Mouse (Mus musculus): ENCODE results near the gene Slc5a4a. TPM values are rescaled to one million over a fixed set of nuclear protein-coding genes. Genes with fewer than 3 reads are reported as not detected.
A peak's percentile ranks its signal among the peaks of the same experiment; 100 is the strongest.

Gene Slc5a4a
- total RNA-seq (2017): not detected in 2 replicates

DNA sequence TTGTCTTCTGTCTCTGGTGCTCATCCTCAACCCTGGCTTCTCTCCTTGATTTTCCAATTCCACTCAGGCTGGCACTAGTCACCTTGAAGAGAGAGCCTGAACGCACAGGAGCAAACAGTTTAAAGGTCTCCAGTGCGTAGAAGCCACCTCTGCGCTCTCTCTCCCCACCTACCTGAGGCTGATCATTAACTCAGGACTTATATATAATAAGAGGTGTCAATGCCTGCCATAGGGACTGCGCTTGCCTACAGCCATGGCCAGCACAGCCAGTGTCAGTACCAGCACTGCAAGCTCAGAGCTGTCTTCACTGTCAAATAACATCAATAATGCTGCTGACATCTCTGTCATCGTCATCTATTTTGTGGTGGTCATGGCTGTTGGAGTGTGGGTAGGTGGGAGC lies at the start of gene Slc5a4a:
Gene Slc5a4a (plus strand): TSS at position 174 of the 400 bp plus-strand sequence.
- ATAC-seq (replicated peaks in 1 of 2; ENCODE audit: insufficient read depth in 1 of 2, low FRiP score in 2 of 2, low TSS enrichment in 1 of 2, low read depth in 1 of 2, poor library complexity in 2 of 2, severe bottlenecking in 2 of 2): no peak

GRCm38 (mm10) chr10:76110861-76111260 lies 36.4 kb upstream of the Slc5a4a start, which contains the start of gene Slc5a4b:
Gene Slc5a4b (minus strand): TSS chr10:76110961.
- no peak for ATAC-seq (replicated peaks in 1 of 2; ENCODE audit: insufficient read depth in 1 of 2, low FRiP score in 2 of 2, low TSS enrichment in 1 of 2, low read depth in 1 of 2, poor library complexity in 2 of 2, severe bottlenecking in 2 of 2)

GRCm38 (mm10) chr10:76117966-76118365 lies 29.3 kb upstream of the Slc5a4a start:
- ATAC-seq (replicated peaks in 1 of 2; ENCODE audit: insufficient read depth in 1 of 2, low FRiP score in 2 of 2, low TSS enrichment in 1 of 2, low read depth in 1 of 2, poor library complexity in 2 of 2, severe bottlenecking in 2 of 2): peak; percentile 90 to 96

GRCm38 (mm10) chr10:76118741-76119140 lies 28.5 kb upstream of the Slc5a4a start:
- no peak for ATAC-seq (replicated peaks in 1 of 2; ENCODE audit: insufficient read depth in 1 of 2, low FRiP score in 2 of 2, low TSS enrichment in 1 of 2, low read depth in 1 of 2, poor library complexity in 2 of 2, severe bottlenecking in 2 of 2)

GRCm38 (mm10) chr10:76120124-76120711 lies 27.0 kb upstream of the Slc5a4a start:
- no peak for ATAC-seq (replicated peaks in 1 of 2; ENCODE audit: insufficient read depth in 1 of 2, low FRiP score in 2 of 2, low TSS enrichment in 1 of 2, low read depth in 1 of 2, poor library complexity in 2 of 2, severe bottlenecking in 2 of 2)

- no peak for ATAC-seq (replicated peaks in 1 of 2; ENCODE audit: insufficient read depth in 1 of 2, low FRiP score in 2 of 2, low TSS enrichment in 1 of 2, low read depth in 1 of 2, poor library complexity in 2 of 2, severe bottlenecking in 2 of 2)
Measured at GRCm38 (mm10) chr10:76121495-76121894, 25.8 kb upstream of the Slc5a4a start.

DNA sequence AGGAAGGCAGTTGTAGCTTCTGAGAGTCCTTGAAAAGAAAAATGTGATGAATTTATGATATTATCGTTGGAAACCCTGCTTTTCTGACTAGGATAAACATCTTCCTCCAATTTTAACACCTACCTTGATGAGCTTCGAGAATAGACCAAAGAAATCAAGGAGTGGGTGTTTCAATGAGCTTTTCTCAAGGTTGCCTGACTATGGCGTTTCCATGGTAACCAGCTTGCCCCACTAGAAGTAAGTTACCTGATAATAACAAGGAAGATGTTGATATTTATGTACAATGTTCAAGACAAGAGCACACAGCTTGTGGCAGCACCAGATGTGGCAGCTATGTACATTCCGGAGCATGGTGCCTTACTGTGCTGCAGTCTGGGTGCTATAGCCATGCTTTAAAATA lies 14.7 kb upstream of the Slc5a4a start:
- no peak for ATAC-seq (replicated peaks in 1 of 2; ENCODE audit: insufficient read depth in 1 of 2, low FRiP score in 2 of 2, low TSS enrichment in 1 of 2, low read depth in 1 of 2, poor library complexity in 2 of 2, severe bottlenecking in 2 of 2)

DNA sequence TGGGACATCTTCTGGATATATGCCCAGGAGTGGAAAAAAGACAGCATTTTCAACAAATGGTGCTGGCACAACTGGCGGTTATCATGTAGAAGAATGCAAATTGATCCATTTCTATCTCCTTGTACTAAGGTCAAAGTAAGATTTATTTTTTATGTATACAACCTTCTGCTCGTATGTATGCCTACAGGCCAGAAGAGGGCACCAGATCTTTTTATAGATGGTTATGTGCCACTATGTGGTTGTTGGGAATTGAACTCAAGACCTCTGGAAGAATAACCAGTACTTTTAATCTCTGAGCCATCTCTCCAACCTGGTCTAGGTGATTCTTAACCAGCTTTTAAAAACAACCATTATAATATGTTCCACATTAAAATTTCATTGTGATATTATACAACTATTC lies 10.9 kb upstream of the Slc5a4a start:
- ATAC-seq (replicated peaks in 1 of 2; ENCODE audit: insufficient read depth in 1 of 2, low FRiP score in 2 of 2, low TSS enrichment in 1 of 2, low read depth in 1 of 2, poor library complexity in 2 of 2, severe bottlenecking in 2 of 2): no peak

DNA sequence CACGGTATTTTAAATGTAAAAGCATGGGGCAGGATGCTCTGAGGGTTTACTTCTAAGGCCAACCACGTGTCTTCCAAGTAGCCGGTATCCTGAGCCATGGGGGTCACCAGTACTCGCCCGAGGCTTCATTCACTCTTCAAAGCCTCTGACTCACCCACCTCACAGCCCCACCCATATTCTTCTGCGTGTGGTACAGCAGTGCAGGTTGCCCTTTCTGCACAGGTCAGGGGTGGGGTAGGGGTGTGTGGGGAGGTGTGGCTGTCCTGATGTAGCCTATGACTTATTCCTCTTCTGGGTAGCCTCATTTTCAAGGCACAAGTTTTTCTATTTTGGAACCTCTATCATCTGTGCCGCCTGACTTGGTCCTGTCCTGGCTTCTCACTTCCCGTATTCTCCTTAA lies 405 bp upstream of the Slc5a4a start:
- no peak for ATAC-seq (replicated peaks in 1 of 2; ENCODE audit: insufficient read depth in 1 of 2, low FRiP score in 2 of 2, low TSS enrichment in 1 of 2, low read depth in 1 of 2, poor library complexity in 2 of 2, severe bottlenecking in 2 of 2)

- ATAC-seq (replicated peaks in 1 of 2; ENCODE audit: insufficient read depth in 1 of 2, low FRiP score in 2 of 2, low TSS enrichment in 1 of 2, low read depth in 1 of 2, poor library complexity in 2 of 2, severe bottlenecking in 2 of 2): no peak
Measured at GRCm38 (mm10) chr10:76155911-76156310, 8.7 kb downstream of the Slc5a4a start.

DNA sequence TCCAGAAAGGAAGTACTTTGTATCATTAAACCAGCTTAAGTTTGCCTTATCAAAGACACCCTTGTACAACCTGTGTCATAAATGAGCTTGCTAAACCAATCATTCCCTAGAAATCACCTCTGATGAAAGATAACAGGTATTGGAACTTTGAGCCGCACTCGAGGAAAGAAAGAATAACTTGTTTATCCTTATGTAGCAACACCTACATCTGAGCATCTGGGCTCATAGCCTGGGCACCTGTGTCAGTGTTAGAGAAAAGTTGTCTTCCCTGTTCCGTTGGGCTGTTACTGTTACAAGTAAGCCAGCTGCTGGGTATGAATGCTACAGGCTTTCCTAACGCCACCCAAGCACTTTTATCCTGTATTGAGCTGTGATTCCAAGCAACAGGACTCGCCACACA lies 10.3 kb downstream of the Slc5a4a start:
- ATAC-seq (replicated peaks in 1 of 2; ENCODE audit: insufficient read depth in 1 of 2, low FRiP score in 2 of 2, low TSS enrichment in 1 of 2, low read depth in 1 of 2, poor library complexity in 2 of 2, severe bottlenecking in 2 of 2): no peak

DNA sequence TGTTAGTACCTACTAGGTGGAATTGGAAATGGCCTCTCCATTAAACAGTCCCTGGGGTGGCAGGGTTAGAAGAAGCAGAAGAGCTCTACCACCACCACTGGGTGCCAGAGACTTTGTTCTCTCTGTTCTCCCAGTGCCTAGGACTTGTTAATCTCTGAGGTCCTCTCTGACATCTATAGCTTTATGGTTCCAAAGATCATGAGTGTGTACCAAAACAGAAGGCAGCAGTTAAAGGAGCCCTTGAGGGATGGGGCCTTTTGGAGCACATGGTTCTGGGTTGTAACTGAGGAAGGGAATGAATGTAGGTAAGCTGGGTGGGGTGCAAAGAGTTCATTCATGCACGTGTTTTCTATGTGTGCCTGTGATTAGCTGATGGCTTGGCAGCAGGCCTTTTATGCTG lies 10.8 kb downstream of the Slc5a4a start:
- ATAC-seq (replicated peaks in 1 of 2; ENCODE audit: insufficient read depth in 1 of 2, low FRiP score in 2 of 2, low TSS enrichment in 1 of 2, low read depth in 1 of 2, poor library complexity in 2 of 2, severe bottlenecking in 2 of 2): no peak

GRCm38 (mm10) chr10:76174899-76175298 lies 27.6 kb downstream of the Slc5a4a start:
- ATAC-seq (replicated peaks in 1 of 2; ENCODE audit: insufficient read depth in 1 of 2, low FRiP score in 2 of 2, low TSS enrichment in 1 of 2, low read depth in 1 of 2, poor library complexity in 2 of 2, severe bottlenecking in 2 of 2): no peak

- ATAC-seq (replicated peaks in 1 of 2; ENCODE audit: insufficient read depth in 1 of 2, low FRiP score in 2 of 2, low TSS enrichment in 1 of 2, low read depth in 1 of 2, poor library complexity in 2 of 2, severe bottlenecking in 2 of 2): no peak
Measured at GRCm38 (mm10) chr10:76185216-76185615, 38.0 kb downstream of the Slc5a4a start.

GRCm38 (mm10) chr10:76188010-76188409 lies 40.8 kb downstream of the Slc5a4a start:
- ATAC-seq (replicated peaks in 1 of 2; ENCODE audit: insufficient read depth in 1 of 2, low FRiP score in 2 of 2, low TSS enrichment in 1 of 2, low read depth in 1 of 2, poor library complexity in 2 of 2, severe bottlenecking in 2 of 2): no peak

DNA sequence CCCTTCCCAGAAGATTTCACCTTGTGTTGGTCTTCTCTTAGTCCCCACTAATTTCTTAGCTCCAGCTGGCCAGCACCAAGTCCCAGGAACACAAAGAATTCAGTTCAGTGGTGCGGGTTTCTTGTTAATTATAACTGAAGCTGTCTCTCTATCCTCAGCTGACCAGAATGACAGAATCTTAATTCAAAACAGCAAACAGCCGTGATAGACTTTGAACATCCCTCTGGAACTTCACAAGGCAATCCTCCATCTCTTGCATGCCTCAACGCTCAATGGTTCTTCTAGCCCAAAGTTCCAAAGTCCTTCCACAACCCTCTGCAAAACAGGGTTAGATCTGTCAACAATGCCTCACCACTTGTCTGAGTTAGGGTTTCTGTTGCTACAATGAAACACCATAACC lies 54.2 kb downstream of the Slc5a4a start:
- ATAC-seq (replicated peaks in 1 of 2; ENCODE audit: insufficient read depth in 1 of 2, low FRiP score in 2 of 2, low TSS enrichment in 1 of 2, low read depth in 1 of 2, poor library complexity in 2 of 2, severe bottlenecking in 2 of 2): no peak

GRCm38 (mm10) chr10:76201978-76202377 lies 54.7 kb downstream of the Slc5a4a start:
- no peak for ATAC-seq (replicated peaks in 1 of 2; ENCODE audit: insufficient read depth in 1 of 2, low FRiP score in 2 of 2, low TSS enrichment in 1 of 2, low read depth in 1 of 2, poor library complexity in 2 of 2, severe bottlenecking in 2 of 2)

GRCm38 (mm10) chr10:76203798-76204283 lies 56.6 kb downstream of the Slc5a4a start:
- ATAC-seq (replicated peaks in 1 of 2; ENCODE audit: insufficient read depth in 1 of 2, low FRiP score in 2 of 2, low TSS enrichment in 1 of 2, low read depth in 1 of 2, poor library complexity in 2 of 2, severe bottlenecking in 2 of 2): peak in 1 of 2 experiments; percentile 46; a peak in 1 of 4 replicates

DNA sequence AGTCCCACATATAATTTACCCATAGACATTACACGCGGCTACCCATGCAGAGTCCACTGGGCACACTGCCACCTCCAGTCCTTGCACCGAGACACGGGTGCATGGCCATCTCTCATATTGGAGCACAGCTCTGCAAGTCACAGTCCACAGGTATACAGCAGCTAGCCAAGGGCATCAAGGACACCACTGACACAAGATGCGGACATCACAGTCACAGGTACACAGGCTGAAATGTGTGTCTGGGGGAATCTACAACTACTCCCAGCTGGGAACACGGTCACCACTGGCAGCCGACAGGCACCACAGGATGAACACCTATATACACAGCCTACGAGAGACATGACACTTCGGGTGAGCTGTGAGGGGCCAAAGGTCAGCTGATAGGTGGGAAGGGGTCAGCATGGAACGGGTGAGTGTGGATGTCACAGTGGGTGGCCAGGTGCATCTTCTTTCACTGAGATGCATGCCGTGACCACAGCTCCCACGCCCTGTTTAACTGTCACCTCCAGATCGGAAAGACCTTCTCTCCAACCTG lies 60.1 kb downstream of the Slc5a4a start:
- ATAC-seq (replicated peaks in 1 of 2; ENCODE audit: insufficient read depth in 1 of 2, low FRiP score in 2 of 2, low TSS enrichment in 1 of 2, low read depth in 1 of 2, poor library complexity in 2 of 2, severe bottlenecking in 2 of 2): no peak
